Mouse (Mus musculus) neural tube, embryonic 11.5 days (tissue): Measurements from ENCODE around the gene Ifngr2. TPM values are rescaled to one million over a fixed set of nuclear protein-coding genes. Genes with fewer than 3 reads are reported as not detected.
A peak's percentile ranks its signal among the peaks of the same experiment; 100 is the strongest.

Source experiments
- ATAC-seq: fragments of 200-750 bp; cut with Nextera tagmentation; 2 replicates; pipeline ENCODE4 v1.8.0; 2017; ENCODE audit warnings: moderate number of reproducible peaks, mild to moderate bottlenecking, moderate TSS enrichment, moderate library complexity; ENCODE audit not compliant: insufficient read depth, low FRiP score, low TSS enrichment
- DNase-seq: peaks from one replicate; pipeline ENCODE4 v3.0.0-alpha.2; 2015; ENCODE audit warnings: low spot score
- H3K27ac ChIP-seq: fragments of 300-500 bp; sonication (generic); 2 replicates; pipeline ENCODE4 v1.5.1; 2014; ENCODE audit warnings: low read depth, mild to moderate bottlenecking, low read length
- H3K27me3 ChIP-seq: fragments of 300-500 bp; sonication (generic); 2 replicates; pipeline ENCODE4 v1.6.1; 2014; ENCODE audit warnings: mild to moderate bottlenecking, low read length, mixed read lengths; ENCODE audit not compliant: control insufficient read depth, insufficient read depth
- H3K36me3 ChIP-seq: fragments of 300-500 bp; sonication (generic); 2 replicates; pipeline ENCODE4 v1.6.1; 2014; ENCODE audit warnings: mild to moderate bottlenecking, low read length, moderate library complexity, mixed read lengths; ENCODE audit not compliant: control insufficient read depth, insufficient read depth
- H3K4me1 ChIP-seq: fragments of 300-500 bp; sonication (generic); 2 replicates; pipeline ENCODE4 v1.6.1; 2014; ENCODE audit warnings: low read length, mixed read lengths; ENCODE audit not compliant: control insufficient read depth, insufficient read depth
- H3K4me2 ChIP-seq: fragments of 300-500 bp; sonication (generic); 2 replicates; pipeline ENCODE4 v1.6.1; 2014; ENCODE audit warnings: low read depth, mild to moderate bottlenecking, moderate library complexity
- H3K4me3 ChIP-seq: fragments of 300-500 bp; sonication (generic); 2 replicates; pipeline ENCODE4 v1.5.1; 2014; ENCODE audit warnings: low read depth, low read length
- H3K9ac ChIP-seq: fragments of 300-500 bp; sonication (generic); 2 replicates; pipeline ENCODE4 v1.6.1; 2014; ENCODE audit warnings: mild to moderate bottlenecking, low read length
- H3K9me3 ChIP-seq: fragments of 300-500 bp; sonication (generic); 2 replicates; pipeline ENCODE4 v1.6.1; 2016; ENCODE audit warnings: low read length; ENCODE audit not compliant: control insufficient read depth
- WGBS: fragments of 180-500 bp; shearing (Covaris S2); extraction: QIAGEN DNeasy Blood & Tissue Kit; methylation state at CpG from one replicate; pipeline ENCODE4 v1.1.7; 2014; 5-methylcytosine and 5-hydroxymethylcytosine counted together
- polyA plus RNA-seq: library from polyadenylated mRNA; unstranded; fragments of >200 nt; fragmentation: Nextera tagmentation; extraction: Ambion mirVana; gene quantifications from 2 replicates; pipeline ENCODE4 v1.2.1, GENCODE M21; 2014

Ifngr2 gene
- polyA plus RNA-seq, 1 experiment from 2014 or later, result 40.8 TPM

DNA sequence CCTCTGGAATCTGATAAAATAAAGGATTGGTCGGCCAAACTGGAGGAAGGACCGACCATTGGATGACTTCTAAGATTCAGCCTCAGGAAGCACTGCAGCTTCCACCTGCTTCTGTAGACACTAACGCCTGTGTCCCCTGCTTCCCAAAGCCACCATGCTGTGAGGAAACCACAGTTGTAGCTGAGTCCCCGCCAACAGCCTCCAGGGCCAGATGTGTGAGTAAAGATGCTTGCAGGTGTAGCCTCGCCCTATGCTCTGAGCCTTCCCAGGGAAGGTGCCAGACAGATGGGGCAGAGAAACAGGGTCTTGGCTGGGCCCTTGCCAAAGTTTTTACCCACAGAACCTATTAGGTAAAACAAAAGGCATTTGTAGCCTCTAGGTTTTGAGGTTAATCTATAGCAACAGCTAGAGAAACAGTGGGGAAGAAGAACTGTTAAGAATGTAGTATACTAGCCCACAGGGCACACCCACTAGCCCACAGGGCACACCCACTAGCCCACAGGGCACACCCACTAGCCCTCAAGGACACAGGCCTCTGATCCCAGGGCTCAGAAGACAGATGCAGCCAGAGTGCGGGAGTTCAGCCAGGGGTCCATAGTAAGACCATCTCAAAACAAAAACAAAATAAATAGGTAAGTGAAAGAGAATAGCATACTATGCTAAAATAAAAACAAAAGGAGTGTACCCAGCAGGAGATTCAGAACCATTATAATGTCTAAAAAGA is 41.0 kb downstream of the Ifngr2 start:
- Histone ChIP-seq H3K9me3 (no peaks in the 10 kb centered on the region), H3K27ac (no peak overlapping the region), H3K4me1 (no peaks in the 10 kb centered on the region), H3K4me2 (no peak overlapping the region), H3K4me3 (no peak overlapping the region), H3K36me3 (no peaks in the 10 kb centered on the region), H3K9ac (no peak overlapping the region), H3K27me3 (no peaks in the 10 kb centered on the region)
- DNase-seq (no peak), ATAC-seq (no peak)
- WGBS, result 59% methylated on average over 6 of the region's 6 CpGs

GRCm38 (mm10) chr16:91588703-91589102 is 41.8 kb downstream of the Ifngr2 start:
- 89% methylated on average over 3 of the region's 3 CpGs for WGBS
- no peak overlapping the region for H3K4me2 ChIP-seq
- no peaks in the 10 kb centered on the region for H3K9me3 ChIP-seq
- H3K4me1 ChIP-seq, result no peaks in the 10 kb centered on the region
- DNase-seq (no peak), ATAC-seq (no peak)
- H3K27ac ChIP-seq, result no peak overlapping the region
- H3K36me3 ChIP-seq, result no peaks in the 10 kb centered on the region
- H3K27me3 ChIP-seq, result no peaks in the 10 kb centered on the region
- no peak overlapping the region for H3K4me3 ChIP-seq
- H3K9ac ChIP-seq, result no peak overlapping the region

DNA sequence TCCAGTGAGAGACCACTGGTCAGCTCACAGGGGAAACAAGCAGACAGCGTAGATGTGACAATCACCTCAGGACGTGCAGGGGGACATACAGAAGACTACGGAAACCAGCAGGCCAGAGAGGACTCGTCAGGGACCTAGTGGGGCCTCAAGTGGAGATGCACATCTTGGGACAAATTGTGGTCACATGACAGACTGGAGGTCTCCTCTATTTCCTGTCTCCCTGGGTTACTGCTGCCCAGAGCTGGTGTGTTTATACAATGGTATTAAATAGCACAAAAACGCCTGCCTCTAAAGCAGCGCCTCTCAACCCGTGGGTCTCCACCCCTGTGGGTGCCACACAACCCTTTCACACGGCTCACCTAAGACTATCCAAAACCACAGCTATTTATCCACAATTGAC is 45.3 kb downstream of the Ifngr2 start:
- Histone ChIP-seq H3K9ac (no peak overlapping the region), H3K4me2 (no peak overlapping the region), H3K4me3 (no peak overlapping the region), H3K9me3 (no peaks in the 10 kb centered on the region), H3K27me3 (no peaks in the 10 kb centered on the region), H3K4me1 (peaks cover 8% of the 10 kb centered on the region; the same call in 1 of the 2 replicates), H3K36me3 (no peaks in the 10 kb centered on the region), H3K27ac (no peak overlapping the region)
- 65% methylated on average over 8 of the region's 8 CpGs for WGBS
- ATAC-seq (no peak), DNase-seq (no peak)

DNA sequence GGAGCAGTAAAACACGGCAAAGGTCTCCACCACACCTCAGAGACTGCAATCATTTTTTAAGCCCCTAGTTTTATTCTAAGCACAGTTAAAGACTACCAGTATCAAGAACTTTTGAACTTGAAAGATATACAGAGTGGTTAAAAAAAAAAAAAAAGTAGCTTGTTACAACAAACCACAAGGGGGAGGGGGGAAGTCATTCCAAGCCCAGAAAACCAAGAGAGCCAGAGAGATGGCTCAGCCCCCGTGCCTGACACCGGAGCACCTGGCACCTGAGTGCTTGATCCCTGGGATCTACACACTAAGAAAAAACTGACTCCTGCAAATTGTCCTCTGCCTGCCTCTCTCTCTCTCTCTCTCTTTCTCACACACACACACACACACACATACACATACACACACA is 46.4 kb downstream of the Ifngr2 start:
- H3K9ac ChIP-seq, result no peak overlapping the region
- ATAC-seq, result no peak
- H3K4me3 ChIP-seq, result no peak overlapping the region
- H3K4me1 ChIP-seq, result peaks cover 8% of the 10 kb centered on the region; the same call in 1 of the 2 replicates
- no peaks in the 10 kb centered on the region for H3K9me3 ChIP-seq
- no peak overlapping the region for H3K4me2 ChIP-seq
- no peaks in the 10 kb centered on the region for H3K36me3 ChIP-seq
- no peak for DNase-seq
- no peaks in the 10 kb centered on the region; the same call in 1 of the 2 replicates for H3K27me3 ChIP-seq
- WGBS, result 82% methylated on average over 3 of the region's 3 CpGs
- H3K27ac ChIP-seq, result no peak overlapping the region

DNA sequence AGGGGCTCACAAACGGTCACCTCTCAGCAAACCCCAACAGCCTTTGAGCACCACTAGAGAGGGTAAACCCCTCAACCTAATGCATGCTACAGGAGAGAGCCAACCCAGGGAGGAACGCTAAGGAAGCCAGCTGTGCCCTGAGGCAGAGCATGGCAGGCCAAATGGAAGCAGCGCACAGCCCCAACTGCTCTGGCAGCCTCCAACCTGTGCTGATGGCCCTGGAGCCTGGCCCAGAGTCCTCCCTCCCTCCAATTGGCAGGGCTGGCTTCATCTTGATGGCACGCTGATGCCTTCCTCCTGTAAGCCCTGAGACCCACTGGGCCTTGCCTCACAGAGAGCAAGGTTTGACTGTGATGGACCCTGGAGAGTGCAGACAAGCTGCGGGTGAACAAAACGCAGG is 48.2 kb downstream of the Ifngr2 start:
- WGBS, result 85% methylated on average over 6 of the region's 6 CpGs
- Histone ChIP-seq H3K36me3 (no peaks in the 10 kb centered on the region), H3K9me3 (no peaks in the 10 kb centered on the region), H3K4me2 (no peak overlapping the region), H3K27ac (no peak overlapping the region), H3K27me3 (peaks cover 4% of the 10 kb centered on the region; the same call in 1 of the 2 replicates), H3K9ac (0 out of 2 replicates have a peak overlapping the region, but pooled peaks have one; percentile 10), H3K4me1 (peaks cover 8% of the 10 kb centered on the region; the same call in 1 of the 2 replicates), H3K4me3 (no peak overlapping the region)
- ATAC-seq, result no peak
- no peak for DNase-seq

DNA sequence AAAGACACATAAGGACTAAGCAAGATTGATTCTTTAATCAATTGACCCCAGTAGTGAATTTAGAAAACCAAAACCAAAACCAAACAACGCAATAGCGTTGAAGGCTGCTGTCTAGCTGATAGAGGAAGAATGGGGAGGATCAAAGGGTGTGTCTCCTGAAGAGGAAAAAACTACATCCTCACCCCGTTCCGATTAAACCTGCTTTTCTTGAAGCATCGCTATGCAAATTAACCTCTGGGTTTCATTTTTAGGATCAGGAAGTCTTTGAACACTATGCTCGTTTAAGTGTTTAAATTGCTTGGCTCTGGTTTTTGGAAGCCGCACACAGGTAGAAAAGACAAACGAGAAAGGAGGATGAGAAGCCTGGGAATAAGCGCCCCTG is 49.5 kb downstream of the Ifngr2 start:
- H3K27me3 ChIP-seq, result peaks cover 4% of the 10 kb centered on the region; the same call in 1 of the 2 replicates
- no peak overlapping the region for H3K9ac ChIP-seq
- H3K27ac ChIP-seq, result no peak overlapping the region
- ATAC-seq (no peak), DNase-seq (no peak)
- no peaks in the 10 kb centered on the region for H3K9me3 ChIP-seq
- peak overlapping the region; percentile 80 for H3K4me3 ChIP-seq
- WGBS, result 22% methylated on average over 9 of the region's 9 CpGs
- H3K4me2 ChIP-seq, result peak overlapping the region; percentile 89
- peaks cover 11% of the 10 kb centered on the region; the same call in 1 of the 2 replicates for H3K4me1 ChIP-seq
- H3K36me3 ChIP-seq, result no peaks in the 10 kb centered on the region

GRCm38 (mm10) chr16:91596779-91597671 is 50.2 kb downstream of the Ifngr2 start:
- peak overlapping the region; percentile 42; the same call in 1 of the 2 replicates for H3K27ac ChIP-seq
- no peaks in the 10 kb centered on the region for H3K9me3 ChIP-seq
- under 1% methylated on average over 74 of the region's 75 CpGs for WGBS
- H3K4me2 ChIP-seq, result peak overlapping the region; percentile 89
- peak overlapping the region; percentile 80 for H3K4me3 ChIP-seq
- peaks cover 4% of the 10 kb centered on the region; the same call in 1 of the 2 replicates for H3K27me3 ChIP-seq
- peaks cover 15% of the 10 kb centered on the region; the same call in 1 of the 2 replicates for H3K4me1 ChIP-seq
- peak; percentile 61 for DNase-seq
- H3K36me3 ChIP-seq, result no peaks in the 10 kb centered on the region
- ATAC-seq, result peak; percentile 77
- peak overlapping the region; percentile 83 for H3K9ac ChIP-seq

DNA sequence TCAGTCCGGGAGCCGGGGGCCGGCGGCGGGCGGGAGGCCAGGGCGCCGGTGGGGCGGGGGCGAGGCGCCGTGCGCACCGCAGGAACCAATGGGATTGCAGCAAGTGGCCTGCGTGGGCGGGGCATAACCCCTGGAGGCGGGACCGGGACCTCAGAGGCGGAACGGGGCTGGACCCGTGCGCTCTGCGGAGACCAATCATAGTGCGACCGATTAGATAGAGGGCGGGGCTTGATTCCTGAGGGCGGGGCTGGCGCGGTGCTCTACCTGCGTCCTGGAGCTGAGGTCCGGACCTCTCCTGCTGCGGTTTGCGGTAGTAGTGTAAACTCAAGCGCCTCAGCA is 50.8 kb downstream of the Ifngr2 start, which contains the start of gene Tmem50b:
Gene Tmem50b, minus strand, starts transcription at position 129 of the 339 bp plus-strand sequence.
- peak within 1 kb of the TSS; percentile 89 for H3K4me2 ChIP-seq
- H3K27me3 ChIP-seq, result peaks cover 4% of the 10 kb centered on the region; the same call in 1 of the 2 replicates
- H3K4me3 ChIP-seq, result peak within 1 kb of the TSS; percentile 80
- H3K9ac ChIP-seq, result peak within 1 kb of the TSS; percentile 83
- ATAC-seq (peak; percentile 99), DNase-seq (peak; percentile 98)
- no peaks in the 10 kb centered on the region for H3K9me3 ChIP-seq
- H3K4me1 ChIP-seq, result peaks cover 15% of the 10 kb centered on the region; the same call in 1 of the 2 replicates
- H3K27ac ChIP-seq, result peak within 1 kb of the TSS; percentile 42; the same call in 1 of the 2 replicates
- no peaks in the 10 kb centered on the region for H3K36me3 ChIP-seq
- WGBS, result under 1% methylated on average over 33 of the region's 34 CpGs
